Mouse (Mus musculus) CH12.LX (cell line): ENCODE data around the gene Anks3. TPM values are rescaled to one million over a fixed set of nuclear protein-coding genes. Genes with fewer than 3 reads are reported as not detected.

Experiments used
- DNase-seq: peaks from one replicate; pipeline ENCODE4 v3.0.0-alpha.2; 2013; ENCODE audit errors: extremely low read depth
- H3K27ac ChIP-seq: 2 replicates; pipeline ENCODE4 v1.5.1; 2012; ENCODE audit warnings: low read depth, mild to moderate bottlenecking, control low read depth, moderate library complexity; ENCODE audit not compliant: insufficient read depth
- H3K27me3 ChIP-seq: replicated peaks from 2 replicates; pipeline ENCODE3; 2012; ENCODE audit warnings: inconsistent platforms
- H3K36me3 ChIP-seq, 2 experiments: replicated peaks in 1 of 2; 2 replicates each; pipeline versions ENCODE3 to v1.6.1; 2012; ENCODE audit warnings: inconsistent platforms in 1 of 2, low read length in 1 of 2, mild to moderate bottlenecking in 1 of 2, mixed read lengths in 1 of 2, moderate library complexity in 1 of 2; ENCODE audit not compliant: control insufficient read depth in 1 of 2, insufficient read depth in 1 of 2
- H3K4me1 ChIP-seq, 2 experiments: 2 replicates each; pipeline ENCODE4 v1.6.1; 2012; ENCODE audit warnings: inconsistent platforms in 1 of 2, moderate library complexity in 1 of 2; ENCODE audit not compliant: insufficient read depth in 2 of 2, control insufficient read depth in 1 of 2
- H3K4me2 ChIP-seq: 2 replicates; pipeline ENCODE4 v1.6.1; 2012; ENCODE audit warnings: low read depth, mild to moderate bottlenecking, control low read depth; ENCODE audit not compliant: poor library complexity, insufficient read depth, severe bottlenecking
- H3K4me3 ChIP-seq, 3 experiments: fragments of 150-350 bp in 1 of 3; sonication (generic) in 1 of 3; replicated peaks in 1 of 3; 2 replicates each; pipeline versions ENCODE3 to v1.5.1; 2011 to 2012; ENCODE audit warnings: low read depth in 2 of 3, low read length in 2 of 3, mild to moderate bottlenecking in 2 of 3, moderate library complexity in 2 of 3, control low read depth in 1 of 3, improper control_type of control experiment in 1 of 3, inconsistent platforms in 1 of 3, mixed read lengths in 1 of 3; ENCODE audit not compliant: poor library complexity in 1 of 3
- H3K79me2 ChIP-seq: replicated peaks from 2 replicates; pipeline ENCODE4 v1.6.1; 2012; ENCODE audit warnings: mild to moderate bottlenecking, moderate library complexity; ENCODE audit not compliant: control insufficient read depth, poor library complexity, insufficient read depth, severe bottlenecking; ENCODE audit errors: extremely low read depth
- H3K9ac ChIP-seq: 2 replicates; pipeline ENCODE4 v1.6.1; 2012; ENCODE audit warnings: low read depth, mild to moderate bottlenecking, control low read depth, moderate library complexity; ENCODE audit not compliant: insufficient read depth
- H3K9me3 ChIP-seq: replicated peaks from 2 replicates; pipeline ENCODE3; 2012; ENCODE audit warnings: low read length, inconsistent platforms, mixed read lengths
- CHD2 ChIP-seq: IDR thresholded peaks from 2 replicates; pipeline ENCODE4 v1.6.1; 2011; ENCODE audit warnings: low read length, improper control_type of control experiment
- CTCF ChIP-seq, 2 experiments: IDR thresholded peaks in 1 of 2; conservative IDR thresholded peaks in 1 of 2; 2 replicates each; pipeline ENCODE4 v1.5.1; 2011 to 2012; ENCODE audit warnings: low read depth in 2 of 2, low read length in 2 of 2, improper control_type of control experiment in 1 of 2, inconsistent platforms in 1 of 2, mild to moderate bottlenecking in 1 of 2, moderate library complexity in 1 of 2
- JUND ChIP-seq: conservative IDR thresholded peaks from 2 replicates; pipeline ENCODE4 v1.6.1; 2011; ENCODE audit warnings: low read depth, low read length, improper control_type of control experiment
- KAT2A ChIP-seq: IDR thresholded peaks from 2 replicates; pipeline ENCODE4 v1.6.1; 2012; ENCODE audit warnings: low read length, improper control_type of control experiment, inconsistent platforms; ENCODE audit not compliant: insufficient replicate concordance
- MAX ChIP-seq: IDR thresholded peaks from 2 replicates; pipeline ENCODE4 v1.6.1; 2011; ENCODE audit warnings: low read length, improper control_type of control experiment
- PAX5 ChIP-seq: IDR thresholded peaks from 2 replicates; pipeline ENCODE4 v1.6.1; 2012; ENCODE audit warnings: low read length, inconsistent platforms, mixed read lengths
- SIN3A ChIP-seq: IDR thresholded peaks from 2 replicates; pipeline ENCODE4 v1.6.1; 2012; ENCODE audit warnings: low read length, improper control_type of control experiment, inconsistent platforms
- TCF12 ChIP-seq: IDR thresholded peaks from 2 replicates; pipeline ENCODE4 v1.6.1; 2014; ENCODE audit warnings: low read depth, mild to moderate bottlenecking, inconsistent platforms, low read length, improper control_type of control experiment
- ZC3H11A ChIP-seq: IDR thresholded peaks from 2 replicates; pipeline ENCODE4 v1.6.1; 2012; ENCODE audit warnings: low read depth, mild to moderate bottlenecking, inconsistent platforms, low read length, improper control_type of control experiment
- ZMIZ1 ChIP-seq: IDR thresholded peaks from 2 replicates; pipeline ENCODE4 v1.6.1; 2012; ENCODE audit warnings: low read depth, mild to moderate bottlenecking, inconsistent platforms, low read length, improper control_type of control experiment
- dilution Hi-C: fragments of 300-500 bp; cut with MboI; formaldehyde crosslinking; loops from 2 replicates; pipeline ENCODE4 v1.14.3; 2020; ENCODE audit warnings: low sequenced_read_pairs; ENCODE audit not compliant: extremely low pct_unique_long_range_greater_than_20kb, extremely low pct_ligation_motif_present
- in situ Hi-C: fragments of 300-500 bp; cut with MboI; formaldehyde crosslinking; loops from 3 replicates; pipeline ENCODE4 v1.14.3; 2019; ENCODE audit warnings: low sequenced_read_pairs, low pct_ligation_motif_present, low pct_unique_long_range_greater_than_20kb, mixed read lengths
- polyA plus RNA-seq: library from polyadenylated mRNA; unstranded; fragments of >175 nt; gene quantifications from 2 replicates; pipeline ENCODE4 v1.2.1, GENCODE M21; 2012; ENCODE audit warnings: low read depth; ENCODE audit not compliant: insufficient read length
- total RNA-seq, 2 experiments: library from RNA; depleted of rRNA; stranded (reverse); fragments of 300-350 nt in 1 of 2; fragments of >200 nt in 1 of 2; gene quantifications; 2 replicates each; pipeline ENCODE4 v1.2.3; 2012 to 2014

The Anks3 gene
- total and polyA plus RNA-seq, 3 experiments = 17.0 to 34.9 (median 24.4) TPM

- H3K4me3 ChIP-seq = no peak overlapping the region
- no peak for TF ChIP-seq PAX5
- TF ChIP-seq CHD2 = no peak
- TF ChIP-seq TCF12 = no peak
- no peak for TF ChIP-seq SIN3A
- TF ChIP-seq KAT2A = no peak
- no peak for TF ChIP-seq CTCF (conservative IDR thresholded peaks at IDR 0.05 in 1 of 2, IDR thresholded peaks at IDR 0.05 in 1 of 2; ENCODE audit: low read depth in 2 of 2, low read length in 2 of 2)
- TF ChIP-seq ZMIZ1 = no peak
- peaks cover 0 to 3% of the 10 kb centered on the region in 2 experiments for H3K36me3 ChIP-seq
- in situ Hi-C loops (no loop called here), dilution Hi-C loops (no loop called here)
- peak; percentile 51 for DNase-seq
- H3K9me3 ChIP-seq = no peaks in the 10 kb centered on the region
- H3K9ac ChIP-seq = no peak overlapping the region
- H3K4me2 ChIP-seq = no peak overlapping the region
- H3K79me2 ChIP-seq = no peaks in the 10 kb centered on the region
- H3K27me3 ChIP-seq = no peaks in the 10 kb centered on the region
- H3K4me1 ChIP-seq = peaks cover 8 to 28% of the 10 kb centered on the region in 2 experiments
- no peak overlapping the region for H3K27ac ChIP-seq
Measured at GRCm38 (mm10) chr16:4898881-4899280, 65.1 kb downstream of the Anks3 start.

- H3K9me3 ChIP-seq = no peaks in the 10 kb centered on the region
- H3K4me3 ChIP-seq = no peak overlapping the region
- peaks cover 0 to 4% of the 10 kb centered on the region in 2 experiments for H3K36me3 ChIP-seq
- no peak overlapping the region for H3K27ac ChIP-seq
- dilution Hi-C loops = no loop called here
- H3K9ac ChIP-seq = no peak overlapping the region
- peak; percentile 41 for DNase-seq
- TF ChIP-seq MAX (no peak), CTCF (conservative IDR thresholded peaks at IDR 0.05 in 1 of 2, IDR thresholded peaks at IDR 0.05 in 1 of 2; ENCODE audit: low read depth in 2 of 2, low read length in 2 of 2) (peak in 1 of 2 experiments; percentile 50; a peak in 2 of 4 replicates)
- in situ Hi-C loops = no loop called here
- H3K4me1 ChIP-seq = peaks cover 8 to 33% of the 10 kb centered on the region in 2 experiments
- no peaks in the 10 kb centered on the region for H3K27me3 ChIP-seq
- H3K4me2 ChIP-seq = no peak overlapping the region
- H3K79me2 ChIP-seq = no peaks in the 10 kb centered on the region
Measured at GRCm38 (mm10) chr16:4897146-4897730, 66.8 kb downstream of the Anks3 start.

GRCm38 (mm10) chr16:4896249-4897027 is 67.6 kb downstream of the Anks3 start:
- H3K27me3 ChIP-seq = no peaks in the 10 kb centered on the region
- no peak for DNase-seq
- no peak overlapping the region for H3K4me3 ChIP-seq
- no peaks in the 10 kb centered on the region for H3K79me2 ChIP-seq
- in situ Hi-C loops = no loop called here
- no peak overlapping the region for H3K9ac ChIP-seq
- H3K4me2 ChIP-seq = no peak overlapping the region
- H3K36me3 ChIP-seq = peaks cover 0 to 4% of the 10 kb centered on the region in 2 experiments
- no peak overlapping the region for H3K27ac ChIP-seq
- TF ChIP-seq ZC3H11A (no peak), TCF12 (no peak), JUND (no peak)
- peaks cover 8 to 33% of the 10 kb centered on the region in 2 experiments for H3K4me1 ChIP-seq
- no peaks in the 10 kb centered on the region for H3K9me3 ChIP-seq
- dilution Hi-C loops = no loop called here
